Mouse (Mus musculus) sigmoid colon, adult 10 weeks (tissue): Measurements from ENCODE around the gene Nat8f7. TPM values are rescaled to one million over a fixed set of nuclear protein-coding genes. Genes with fewer than 3 reads are reported as not detected.

ENCODE experiments used
- polyA plus RNA-seq: library from polyadenylated mRNA; stranded (reverse); fragments of 350-450 nt; fragmentation: Illumina TruSeq; extraction: RNeasy Lipid Tissue Mini Kit (QIAGEN cat#74804); gene quantifications from one replicate; pipeline ENCODE4 v1.2.3, GENCODE M21; 2014; ENCODE audit warnings: low read depth, low replicate concordance

Gene Nat8f7
- polyA plus RNA-seq = not detected

GRCm38 (mm10) chr6:85713105-85713504, at the start of gene Nat8f7:
Gene Nat8f7, minus strand, starts transcription at chr6:85713205.

Other genes with a start within 250 kb of the Nat8f7 start
- gene Fbxo41, start 210.2 kb downstream of the Nat8f7 start, polyA plus RNA-seq = not detected
- not detected for gene Egr4, start 199.6 kb downstream of the Nat8f7 start, polyA plus RNA-seq
- gene Alms1, start 125.7 kb downstream of the Nat8f7 start, polyA plus RNA-seq = 7.3 TPM
- 1.2 TPM for gene Nat8f3, start 52.5 kb upstream of the Nat8f7 start, polyA plus RNA-seq
- not detected for gene Nat8f6, start 107.7 kb upstream of the Nat8f7 start, polyA plus RNA-seq
- gene Nat8f5, start 107.8 kb upstream of the Nat8f7 start, polyA plus RNA-seq = not detected
- gene Nat8, start 118.9 kb upstream of the Nat8f7 start, polyA plus RNA-seq = not detected
- gene Nat8f2, start 156.0 kb upstream of the Nat8f7 start, polyA plus RNA-seq = 1.1 TPM
- 22.0 TPM for gene Nat8f4, start 191.7 kb upstream of the Nat8f7 start, polyA plus RNA-seq
- gene Tprkb, start 198.7 kb upstream of the Nat8f7 start, polyA plus RNA-seq = 64.9 TPM
- not detected for gene Nat8f1, start 202.5 kb upstream of the Nat8f7 start, polyA plus RNA-seq
- gene Dusp11, start 248.5 kb upstream of the Nat8f7 start, polyA plus RNA-seq = 375 TPM